Mouse (Mus musculus) urinary bladder, postnatal 25 days (tissue): ENCODE data around the gene Dgki.

Experiments used
- DNase-seq: peaks from one replicate; pipeline ENCODE4 v3.0.0; 2022; ENCODE audit warnings: low spot score

Gene Dgki

GRCm38 (mm10) chr6:36907191-36907590, 392.8 kb downstream of the Dgki start:
- no peak for DNase-seq

DNA sequence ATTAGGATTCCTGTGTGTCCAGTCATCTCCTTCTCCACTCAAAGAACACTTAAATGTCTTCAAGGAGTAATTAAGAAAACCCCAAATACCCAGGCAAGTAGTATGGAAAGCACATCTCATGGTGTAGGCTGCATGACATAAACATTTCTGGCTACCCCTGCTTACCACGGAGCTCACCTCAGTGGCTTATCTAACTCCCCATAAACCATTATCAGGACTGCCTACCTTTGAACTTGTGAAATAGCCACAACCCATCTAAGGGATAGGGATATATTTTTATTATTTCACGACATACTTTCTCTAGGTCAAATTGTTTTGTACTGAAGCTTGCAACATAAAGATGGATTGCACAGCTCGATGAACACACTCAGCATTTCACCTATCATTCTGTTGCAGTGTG, 394.0 kb downstream of the Dgki start:
- no peak for DNase-seq

GRCm38 (mm10) chr6:36904911-36905310, 395.1 kb downstream of the Dgki start:
- DNase-seq, result no peak

DNA sequence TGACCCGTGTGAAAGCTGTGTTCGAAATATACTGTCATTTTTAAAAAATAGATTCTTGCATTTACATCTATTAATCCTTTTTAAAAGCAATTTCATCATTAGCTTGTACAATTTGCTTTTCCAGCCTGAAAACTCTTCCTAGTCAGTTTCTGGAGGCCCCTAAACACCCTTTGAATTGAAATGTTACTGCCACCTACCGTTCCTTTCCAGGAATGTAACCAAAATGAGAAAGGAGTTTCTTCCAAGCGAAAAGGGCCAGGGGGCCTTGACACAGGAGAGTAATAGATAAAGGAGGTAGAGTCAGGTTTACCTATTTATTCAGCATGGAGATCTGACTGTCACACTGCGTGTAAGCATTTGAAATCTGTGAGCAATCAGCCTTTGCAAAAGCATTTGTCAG, 396.2 kb downstream of the Dgki start:
- DNase-seq, result no peak

DNA sequence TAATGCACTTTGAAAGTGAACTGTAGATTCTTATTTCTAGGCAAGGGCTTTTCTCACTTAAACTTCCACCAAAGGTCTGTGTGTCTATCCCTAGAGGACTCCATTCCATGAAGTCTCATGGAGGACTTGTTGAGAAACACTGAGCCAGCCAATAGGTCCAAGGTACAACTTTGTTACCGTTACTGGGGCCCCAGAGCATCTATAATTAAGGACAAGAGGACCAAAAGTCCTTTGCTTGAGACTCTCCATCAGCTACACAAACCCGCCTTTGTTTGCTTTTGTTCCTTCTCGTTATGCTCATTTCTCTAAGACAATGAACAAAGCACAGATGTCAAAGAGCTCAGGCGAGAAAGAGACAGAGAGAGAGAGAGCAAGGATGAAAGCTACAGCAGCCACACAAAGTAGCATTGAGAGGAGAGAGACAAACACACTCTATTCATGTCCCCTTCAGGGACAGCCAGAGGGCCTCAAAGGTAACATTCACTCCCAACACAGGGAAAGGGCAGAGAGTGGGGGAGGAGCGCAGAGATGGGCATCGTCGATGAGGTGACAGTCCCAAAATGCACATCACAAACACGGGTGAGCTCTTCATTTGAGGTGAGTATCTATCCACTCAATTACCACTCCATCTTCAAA, 396.7 kb downstream of the Dgki start:
- DNase-seq, result no peak

- DNase-seq, result no peak
Observed at GRCm38 (mm10) chr6:36899872-36900271, 400.1 kb downstream of the Dgki start.

- no peak for DNase-seq
Observed at GRCm38 (mm10) chr6:36898412-36898811, 401.6 kb downstream of the Dgki start.

DNA sequence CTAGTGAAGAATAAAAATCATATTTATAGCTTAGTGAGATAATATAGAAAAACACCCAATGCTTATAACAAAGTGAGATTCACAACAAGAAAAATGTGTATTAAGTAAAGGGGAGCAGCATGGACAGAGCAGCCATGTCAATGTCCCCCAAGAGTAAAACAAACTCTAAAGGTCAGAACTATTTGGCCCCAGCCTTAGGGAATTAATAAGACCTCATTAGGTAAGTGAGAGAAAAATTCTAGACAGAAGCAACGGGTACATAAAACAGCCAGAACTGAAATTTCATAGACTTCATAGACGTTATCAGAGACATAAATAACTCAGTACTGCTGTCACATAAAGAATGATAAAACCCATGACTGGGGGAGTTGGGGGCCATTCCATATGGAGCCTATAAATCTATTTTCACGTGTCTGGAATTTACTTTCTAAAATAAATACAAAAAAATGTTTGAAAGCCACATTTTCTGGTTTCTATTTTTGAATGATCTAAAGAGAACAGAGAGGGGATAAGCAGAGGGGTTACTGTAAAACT, 402.3 kb downstream of the Dgki start:
- no peak for DNase-seq

DNA sequence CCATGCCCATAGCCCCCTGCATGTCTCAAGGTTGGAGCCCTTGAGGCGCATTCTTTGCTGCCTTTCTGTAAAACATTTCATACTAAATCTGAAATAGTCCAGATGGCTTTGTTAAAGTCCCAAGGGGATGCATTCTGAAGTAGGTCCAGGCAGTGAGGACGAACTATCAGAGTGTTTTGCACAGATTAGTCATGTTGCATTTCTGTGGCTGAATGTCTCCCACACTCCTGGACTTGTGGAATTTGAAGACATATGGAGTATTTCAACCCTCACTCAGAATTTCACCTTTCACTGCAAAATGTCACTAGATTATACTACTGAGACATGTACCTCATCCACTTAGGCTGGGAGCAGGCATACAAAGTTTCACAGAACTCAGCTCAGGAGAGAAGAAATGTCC, 403.3 kb downstream of the Dgki start:
- DNase-seq, result no peak

GRCm38 (mm10) chr6:36891820-36892219, 408.2 kb downstream of the Dgki start:
- no peak for DNase-seq

DNA sequence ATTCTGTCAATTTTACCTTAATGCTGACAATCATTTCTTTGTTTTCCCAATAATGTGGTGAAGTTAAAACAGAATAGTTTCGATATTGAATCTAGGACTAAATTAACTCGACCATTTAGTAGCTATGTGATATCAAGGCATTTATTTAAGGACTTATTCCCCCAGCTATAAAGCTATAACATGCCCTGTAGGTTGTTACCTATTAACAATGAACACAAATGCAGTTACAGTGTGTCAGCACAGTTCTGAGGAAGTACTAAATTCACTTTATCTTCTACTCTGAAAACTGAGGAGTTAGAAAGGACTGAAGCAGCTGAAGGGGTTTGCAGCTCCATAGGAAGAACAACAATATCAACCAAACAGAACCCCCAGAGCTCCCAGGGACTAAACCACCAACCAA, 409.2 kb downstream of the Dgki start:
- DNase-seq, result no peak

GRCm38 (mm10) chr6:36890296-36890695, 409.7 kb downstream of the Dgki start:
- no peak for DNase-seq

GRCm38 (mm10) chr6:36881309-36881708, 418.7 kb downstream of the Dgki start:
- DNase-seq, result no peak

GRCm38 (mm10) chr6:36880643-36881263, 419.2 kb downstream of the Dgki start:
- DNase-seq, result no peak

- no peak for DNase-seq
Observed at GRCm38 (mm10) chr6:36877399-36877798, 422.6 kb downstream of the Dgki start.

- DNase-seq, result no peak
Observed at GRCm38 (mm10) chr6:36876426-36876825, 423.6 kb downstream of the Dgki start.

GRCm38 (mm10) chr6:36875926-36876325, 424.1 kb downstream of the Dgki start:
- no peak for DNase-seq

DNA sequence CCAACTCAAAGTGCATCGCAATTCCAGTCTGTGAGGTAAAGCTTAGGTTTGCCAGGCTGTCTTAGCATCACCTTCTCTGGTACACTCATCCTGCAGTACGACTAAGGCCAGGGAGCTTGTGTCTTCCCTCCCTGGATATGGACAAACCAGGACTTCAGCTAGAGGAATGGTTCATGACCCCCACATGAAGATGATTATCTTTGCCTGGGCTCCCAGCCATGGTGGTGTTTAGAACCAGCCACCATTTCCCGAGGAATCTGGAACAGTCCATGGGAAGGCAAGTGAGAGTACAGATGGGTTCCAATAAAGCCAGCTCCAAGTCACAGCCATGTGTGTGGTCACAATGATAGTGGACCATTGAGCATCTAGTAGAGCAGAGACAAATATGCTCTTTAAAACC, 427.1 kb downstream of the Dgki start:
- no peak for DNase-seq

DNA sequence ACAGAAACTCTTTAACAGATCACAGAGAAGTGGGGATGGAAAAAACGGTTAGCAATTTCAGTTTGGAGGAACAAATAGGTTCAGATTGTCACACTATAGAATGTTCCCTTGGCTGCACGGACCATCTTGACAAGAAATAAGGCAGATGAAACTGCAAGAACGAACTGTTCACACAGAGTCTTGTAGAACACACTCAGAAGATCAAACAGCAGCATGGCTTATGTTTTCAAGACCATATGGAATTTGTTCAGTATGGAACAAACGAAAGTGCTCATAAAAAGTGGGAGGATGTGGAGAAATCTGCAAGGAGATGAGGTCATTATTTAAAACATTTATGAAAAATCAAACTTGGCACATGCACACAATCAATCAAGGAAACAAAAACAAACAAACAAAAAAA, 431.8 kb downstream of the Dgki start:
- DNase-seq, result no peak

GRCm38 (mm10) chr6:36858258-36859041, 441.5 kb downstream of the Dgki start:
- no peak for DNase-seq

GRCm38 (mm10) chr6:36857627-36858257, 442.2 kb downstream of the Dgki start:
- no peak for DNase-seq

- peak; percentile 8 for DNase-seq
Observed at GRCm38 (mm10) chr6:36850422-36851129, 449.4 kb downstream of the Dgki start.
